Mouse (Mus musculus): Measurements from ENCODE around the gene Sytl4. TPM values are rescaled to one million over a fixed set of nuclear protein-coding genes. Genes with fewer than 3 reads are reported as not detected.

Sytl4 gene
- polyA plus RNA-seq, 1 experiment: 4.5 TPM

GRCm38 (mm10) chrX:133931302-133932013, 50.2 kb downstream of the Sytl4 start:
- Histone ChIP-seq H3K4me3 (ENCODE audit: insufficient read depth, low read length) (no peak overlapping the region), H3K27ac (ENCODE audit: insufficient read depth, low read length) (no peak overlapping the region), H3K4me1 (ENCODE audit: control insufficient read depth, insufficient read depth, low read length) (no peaks in the 10 kb centered on the region)
- TF ChIP-seq CTCF (IDR thresholded peaks at IDR 0.05; ENCODE audit: borderline replicate concordance, insufficient read depth, low read length) (no peak), POLR2A (IDR thresholded peaks at IDR 0.05; ENCODE audit: low read depth, low read length) (no peak)

DNA sequence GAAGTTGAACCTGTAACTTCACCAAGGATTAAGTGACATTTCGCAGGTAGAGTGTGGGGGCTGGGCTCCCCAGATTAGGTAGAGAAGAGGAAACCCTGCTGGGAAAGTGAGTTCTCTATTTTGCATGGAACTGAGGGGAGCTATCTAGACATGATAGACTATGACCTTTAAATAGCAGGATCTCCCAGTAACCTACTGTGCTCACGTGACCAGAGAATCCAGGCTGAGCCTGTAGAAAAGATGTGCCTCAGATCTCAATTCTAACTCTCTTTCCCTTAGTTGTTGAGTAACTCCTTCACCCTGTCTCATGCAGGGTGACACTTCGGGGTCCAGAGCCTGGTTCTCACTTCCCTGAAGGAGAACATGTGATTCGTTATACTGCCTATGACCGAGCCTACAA, 54.9 kb downstream of the Sytl4 start:
- Histone ChIP-seq H3K4me3 (ENCODE audit: insufficient read depth, low read length) (no peak overlapping the region), H3K4me1 (ENCODE audit: control insufficient read depth, insufficient read depth, low read length) (no peaks in the 10 kb centered on the region), H3K27ac (ENCODE audit: insufficient read depth, low read length) (no peak overlapping the region)
- TF ChIP-seq POLR2A (IDR thresholded peaks at IDR 0.05; ENCODE audit: low read depth, low read length) (no peak), CTCF (IDR thresholded peaks at IDR 0.05; ENCODE audit: borderline replicate concordance, insufficient read depth, low read length) (no peak)

DNA sequence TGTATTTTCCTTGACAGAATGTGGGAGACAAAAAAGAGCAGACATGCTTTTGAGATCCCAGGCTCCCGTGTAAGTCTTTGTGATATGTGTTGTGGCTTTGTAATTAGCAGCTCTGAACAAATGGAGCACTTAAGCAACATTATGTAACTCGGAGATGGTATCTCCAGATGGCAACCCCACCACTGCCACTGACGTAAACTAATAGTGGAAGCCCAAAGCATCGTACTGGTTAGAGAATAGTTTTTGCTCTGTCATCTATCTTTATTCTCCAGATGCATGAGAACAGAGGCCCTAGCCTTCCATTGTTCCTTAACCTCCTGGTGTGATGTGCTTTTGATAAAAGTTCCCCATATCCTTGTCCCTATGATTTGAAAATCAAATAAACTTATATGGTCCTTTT, 60.4 kb downstream of the Sytl4 start:
- TF ChIP-seq CTCF (IDR thresholded peaks at IDR 0.05; ENCODE audit: borderline replicate concordance, insufficient read depth, low read length): no peak
- TF ChIP-seq POLR2A (IDR thresholded peaks at IDR 0.05; ENCODE audit: low read depth, low read length): no peak
- no peak overlapping the region for H3K27ac ChIP-seq (ENCODE audit: insufficient read depth, low read length)
- no peaks in the 10 kb centered on the region for H3K4me1 ChIP-seq (ENCODE audit: control insufficient read depth, insufficient read depth, low read length)
- H3K4me3 ChIP-seq (ENCODE audit: insufficient read depth, low read length): no peak overlapping the region

DNA sequence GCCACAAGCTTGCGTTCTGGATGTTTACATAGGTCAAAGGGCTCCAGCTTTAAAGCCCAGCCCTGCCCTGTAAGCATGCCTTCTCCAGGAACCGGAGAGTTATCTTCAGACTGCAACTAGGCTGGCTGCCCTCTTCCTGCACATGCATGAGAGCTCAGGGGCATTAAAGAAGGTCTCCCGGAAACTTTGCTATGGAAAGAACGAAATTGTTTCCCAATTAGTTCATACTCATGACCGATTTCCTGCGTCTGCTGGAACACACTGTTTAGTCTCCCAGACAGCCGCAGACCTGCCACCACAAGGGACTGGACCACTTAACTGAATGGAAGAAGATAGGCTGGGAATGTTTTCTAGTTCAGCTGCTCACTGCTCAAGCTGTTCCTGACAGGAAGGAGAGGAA, 67.4 kb downstream of the Sytl4 start:
- Histone ChIP-seq H3K4me3 (ENCODE audit: insufficient read depth, low read length) (no peak overlapping the region), H3K4me1 (ENCODE audit: control insufficient read depth, insufficient read depth, low read length) (peaks cover 4% of the 10 kb centered on the region; the same call in 1 of the 2 replicates), H3K27ac (ENCODE audit: insufficient read depth, low read length) (peak overlapping the region; percentile 27; the same call in 1 of the 2 replicates)
- no peak for TF ChIP-seq CTCF (IDR thresholded peaks at IDR 0.05; ENCODE audit: borderline replicate concordance, insufficient read depth, low read length)
- TF ChIP-seq POLR2A (IDR thresholded peaks at IDR 0.05; ENCODE audit: low read depth, low read length): no peak

DNA sequence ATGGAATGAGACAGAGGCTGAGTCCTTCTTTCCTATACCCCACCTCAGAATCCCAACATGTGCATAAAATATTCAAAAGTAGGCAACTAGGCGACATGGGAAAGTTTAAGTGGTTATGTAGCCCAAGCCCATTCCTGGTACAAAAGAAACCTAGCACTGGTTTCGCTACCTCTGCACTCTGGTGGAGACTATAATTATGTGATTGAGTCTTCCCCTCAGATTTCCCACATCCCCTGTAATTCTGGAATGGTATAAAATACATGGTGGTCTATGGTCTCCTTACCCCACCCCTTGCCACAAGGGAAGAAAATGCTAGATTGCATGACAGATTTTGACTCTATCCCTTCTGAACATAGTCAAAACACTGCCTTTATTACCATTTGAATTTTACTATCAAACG, 68.6 kb downstream of the Sytl4 start:
- Histone ChIP-seq H3K27ac (ENCODE audit: insufficient read depth, low read length) (0 out of 2 replicates have a peak overlapping the region, but pooled peaks have one; percentile 5), H3K4me1 (ENCODE audit: control insufficient read depth, insufficient read depth, low read length) (peaks cover 4% of the 10 kb centered on the region; the same call in 1 of the 2 replicates), H3K4me3 (ENCODE audit: insufficient read depth, low read length) (no peak overlapping the region)
- TF ChIP-seq CTCF (IDR thresholded peaks at IDR 0.05; ENCODE audit: borderline replicate concordance, insufficient read depth, low read length): no peak
- no peak for TF ChIP-seq POLR2A (IDR thresholded peaks at IDR 0.05; ENCODE audit: low read depth, low read length)

- Histone ChIP-seq H3K4me1 (ENCODE audit: control insufficient read depth, insufficient read depth, low read length) (peaks cover 4% of the 10 kb centered on the region; the same call in 1 of the 2 replicates), H3K27ac (ENCODE audit: insufficient read depth, low read length) (peak overlapping the region; percentile 84), H3K4me3 (ENCODE audit: insufficient read depth, low read length) (no peak overlapping the region)
- TF ChIP-seq CTCF (IDR thresholded peaks at IDR 0.05; ENCODE audit: borderline replicate concordance, insufficient read depth, low read length) (no peak), POLR2A (IDR thresholded peaks at IDR 0.05; ENCODE audit: low read depth, low read length) (no peak)
These were observed 70.1 kb downstream of the Sytl4 start for GRCm38 (mm10) chrX:133911397-133912103.

GRCm38 (mm10) chrX:133908261-133908660, 73.4 kb downstream of the Sytl4 start, which contains the start of gene Srpx2:
TSS of gene Srpx2 (plus strand) at chrX:133908426.
- Histone ChIP-seq H3K27ac (ENCODE audit: insufficient read depth, low read length) (peak within 1 kb of the TSS; percentile 68), H3K4me3 (ENCODE audit: insufficient read depth, low read length) (peak within 1 kb of the TSS; percentile 36), H3K4me1 (ENCODE audit: control insufficient read depth, insufficient read depth, low read length) (no peaks in the 10 kb centered on the region)
- TF ChIP-seq POLR2A (IDR thresholded peaks at IDR 0.05; ENCODE audit: low read depth, low read length) (no peak), CTCF (IDR thresholded peaks at IDR 0.05; ENCODE audit: borderline replicate concordance, insufficient read depth, low read length) (no peak)

DNA sequence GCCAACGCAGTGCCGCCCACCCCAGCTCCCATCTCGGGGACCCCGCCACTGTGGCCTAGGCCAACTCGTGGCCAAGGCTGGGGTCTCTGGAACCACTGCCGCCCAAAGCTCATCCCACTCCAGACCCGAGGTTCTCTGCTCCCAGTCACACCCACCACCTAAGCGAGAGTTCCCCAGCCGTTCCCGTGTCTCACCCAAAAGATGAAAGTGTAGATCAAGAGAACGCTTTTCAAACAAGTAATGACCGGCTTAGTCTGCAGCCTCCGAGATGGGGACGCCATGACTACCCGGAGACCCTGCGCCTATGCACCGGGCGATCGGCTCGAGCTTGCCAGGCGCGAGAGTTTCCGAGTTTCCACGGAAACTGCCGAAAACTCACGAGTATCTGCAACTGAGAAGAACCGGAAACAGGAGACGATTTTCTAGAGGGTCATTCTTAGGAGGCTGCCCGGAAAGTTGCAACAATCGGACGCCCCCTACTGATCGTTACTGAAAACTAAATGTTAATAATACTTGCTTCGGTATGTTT, 83.5 kb downstream of the Sytl4 start, which contains the start of gene Tspan6:
Gene Tspan6, minus strand, starts transcription at position 416 of the 529 bp plus-strand sequence.
- H3K4me3 ChIP-seq (ENCODE audit: insufficient read depth, low read length): peak within 1 kb of the TSS; percentile 58
- TF ChIP-seq POLR2A (IDR thresholded peaks at IDR 0.05; ENCODE audit: low read depth, low read length): peak; percentile 54
- no peak for TF ChIP-seq CTCF (IDR thresholded peaks at IDR 0.05; ENCODE audit: borderline replicate concordance, insufficient read depth, low read length)
- no peak within 1 kb of the TSS for H3K27ac ChIP-seq (ENCODE audit: insufficient read depth, low read length)
- peaks cover 5% of the 10 kb centered on the region for H3K4me1 ChIP-seq (ENCODE audit: control insufficient read depth, insufficient read depth, low read length)

GRCm38 (mm10) chrX:133888111-133888510, 93.5 kb downstream of the Sytl4 start:
- Histone ChIP-seq H3K4me1 (ENCODE audit: control insufficient read depth, insufficient read depth, low read length) (no peaks in the 10 kb centered on the region), H3K4me3 (ENCODE audit: insufficient read depth, low read length) (no peak overlapping the region), H3K27ac (ENCODE audit: insufficient read depth, low read length) (no peak overlapping the region)
- TF ChIP-seq CTCF (IDR thresholded peaks at IDR 0.05; ENCODE audit: borderline replicate concordance, insufficient read depth, low read length) (no peak), POLR2A (IDR thresholded peaks at IDR 0.05; ENCODE audit: low read depth, low read length) (no peak)

All from embryonic fibroblast, embryonic 13.5 days (primary cell).